Mouse (Mus musculus) thymus, adult 2 months (tissue): ENCODE measurements around the gene Hscb.

Experiments used
- CTCF ChIP-seq: fragments of 200-500 bp; IDR thresholded peaks from 2 replicates; pipeline ENCODE4 v1.5.1; 2012; ENCODE audit warnings: mild to moderate bottlenecking, control low read depth, low read length, moderate library complexity, borderline replicate concordance; ENCODE audit not compliant: control insufficient read depth, poor library complexity, insufficient read depth; ENCODE audit errors: extremely low read depth
- POLR2A ChIP-seq: fragments of 200-500 bp; IDR thresholded peaks from 2 replicates; pipeline ENCODE4 v1.6.1; 2012; ENCODE audit warnings: mild to moderate bottlenecking, low read length, control low read depth, moderate library complexity; ENCODE audit not compliant: control insufficient read depth, poor library complexity, insufficient read depth; ENCODE audit errors: extremely low read depth

- TF ChIP-seq CTCF (no peak), POLR2A (no peak)
These were observed 38.3 kb upstream of the Hscb start for GRCm38 (mm10) chr5:110877666-110878505.
